Mouse (Mus musculus) spleen, adult 2 months (tissue): Measurements from ENCODE around the gene Spcs2.

Experiments used
- CTCF ChIP-seq: fragments of 200-500 bp; IDR thresholded peaks from 2 replicates; pipeline ENCODE4 v1.5.1; 2011; ENCODE audit warnings: mild to moderate bottlenecking, inconsistent platforms; ENCODE audit not compliant: insufficient read depth, insufficient read length, insufficient replicate concordance; ENCODE audit errors: extremely low read depth
- POLR2A ChIP-seq: fragments of 200-500 bp; IDR thresholded peaks from 2 replicates; pipeline ENCODE4 v1.6.1; 2011; ENCODE audit warnings: low read depth, low read length, inconsistent platforms

GRCm38 (mm10) chr7:99873965-99874364 is 10.7 kb upstream of the Spcs2 start:
- no peak for TF ChIP-seq CTCF
- no peak for TF ChIP-seq POLR2A
